Mouse (Mus musculus) adrenal gland, adult (tissue): ENCODE data around the gene Ifnl2.
A peak's percentile ranks its signal among the peaks of the same experiment; 100 is the strongest.
"Not testable (repeated sequence)": the region's sequence is repeated elsewhere in the genome, so short reads cannot be mapped to it uniquely, and the experiment has no call there.

Experiments used
- DNase-seq, 2 experiments: peaks; one replicate each; pipeline ENCODE4 v3.0.0; 2022 to 2023; ENCODE audit warnings: low spot score in 1 of 2; ENCODE audit not compliant: inconsistent age in 2 of 2

Gene Ifnl2

DNA sequence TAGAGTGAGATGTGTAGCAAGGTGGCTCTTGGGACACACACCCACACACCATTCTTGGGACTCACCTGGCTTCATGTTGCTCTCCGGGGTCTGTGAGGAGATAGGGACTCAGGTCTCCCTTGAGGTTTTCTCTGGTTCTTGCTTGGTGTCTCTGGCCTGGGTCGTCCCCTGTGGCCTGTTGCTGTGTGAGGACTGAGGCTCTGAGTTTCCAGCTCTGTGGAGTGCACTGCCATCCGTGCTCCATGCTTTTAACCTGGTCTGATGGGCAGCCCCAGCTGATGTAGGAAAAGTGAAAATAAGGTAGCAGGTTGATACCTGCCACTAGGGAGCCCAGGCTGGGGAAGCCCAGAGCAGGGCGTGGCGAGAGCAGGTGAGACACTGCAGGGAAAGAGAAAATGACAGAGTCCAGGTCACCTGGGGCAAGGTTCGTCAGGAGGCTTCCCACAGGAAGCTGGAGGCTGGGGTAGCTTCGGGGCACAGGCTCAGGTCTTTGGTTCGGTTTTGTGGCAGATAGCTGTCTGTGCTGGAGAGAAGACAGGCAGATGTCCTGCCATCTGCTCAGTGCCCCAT is at the start of gene Ifnl2:
TSS of gene Ifnl2 (minus strand) at position 51 of the 570 bp plus-strand sequence.
- DNase-seq: not testable (repeated sequence)

DNA sequence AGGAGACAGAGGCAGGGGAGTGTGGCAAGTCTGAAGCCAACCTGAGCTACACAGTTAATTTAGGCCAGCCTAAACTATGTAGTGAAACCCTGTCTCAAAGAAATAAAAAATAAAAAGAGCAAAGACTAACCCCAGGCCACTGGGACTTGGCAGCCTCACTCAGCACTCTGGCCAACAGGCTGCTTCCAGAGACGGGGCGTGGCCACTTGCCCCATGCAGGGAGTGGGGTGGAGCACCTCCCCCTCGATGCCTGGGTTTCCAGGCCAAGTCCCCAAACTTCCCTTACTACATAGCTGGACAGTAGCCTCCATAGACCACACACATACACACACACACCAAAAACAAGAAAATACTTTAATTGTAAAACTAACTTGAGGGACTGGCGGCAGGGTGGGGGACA is 48.2 kb upstream of the Ifnl2 start:
- DNase-seq: peak in 1 of 2 experiments; percentile 69

DNA sequence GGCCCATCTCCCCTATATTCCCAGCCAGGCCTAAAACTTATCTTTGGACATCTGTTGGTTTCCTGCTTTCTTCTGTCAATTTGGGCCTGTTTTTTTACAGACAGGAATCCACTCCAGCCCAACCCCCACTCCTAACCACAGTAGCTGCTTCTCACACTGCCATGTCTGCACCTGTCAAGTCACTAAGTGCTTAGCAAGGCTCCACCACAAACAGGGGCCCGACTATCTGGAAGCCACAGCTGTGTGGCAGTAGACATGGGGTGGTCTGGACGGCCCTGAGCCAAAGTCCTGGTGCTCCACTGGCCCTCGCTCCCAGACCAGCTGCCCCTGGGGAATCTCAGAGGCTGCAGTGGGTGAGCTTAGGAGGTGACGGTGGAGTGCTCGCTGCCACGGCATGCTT is 47.5 kb upstream of the Ifnl2 start:
- no peak for DNase-seq

DNA sequence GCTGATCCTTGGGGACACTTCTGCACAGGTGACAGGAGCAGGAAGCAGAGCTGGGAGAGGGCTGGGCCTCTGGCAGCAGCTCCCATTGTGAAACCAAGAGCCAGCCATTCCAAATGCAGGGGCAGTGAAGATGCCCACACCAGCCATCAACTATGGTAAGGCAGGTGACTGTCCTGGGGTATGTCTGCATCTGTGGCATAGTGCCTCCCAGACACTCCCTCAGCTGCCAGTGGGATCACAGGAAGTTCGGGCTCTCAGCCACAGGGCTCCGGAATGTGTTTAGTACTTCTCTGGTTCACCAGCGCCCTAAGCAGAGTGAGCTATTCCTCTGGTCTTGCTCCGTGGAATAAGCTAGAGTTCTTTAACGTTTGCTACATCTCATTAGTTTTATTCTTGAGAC is 46.8 kb upstream of the Ifnl2 start:
- DNase-seq: no peak

DNA sequence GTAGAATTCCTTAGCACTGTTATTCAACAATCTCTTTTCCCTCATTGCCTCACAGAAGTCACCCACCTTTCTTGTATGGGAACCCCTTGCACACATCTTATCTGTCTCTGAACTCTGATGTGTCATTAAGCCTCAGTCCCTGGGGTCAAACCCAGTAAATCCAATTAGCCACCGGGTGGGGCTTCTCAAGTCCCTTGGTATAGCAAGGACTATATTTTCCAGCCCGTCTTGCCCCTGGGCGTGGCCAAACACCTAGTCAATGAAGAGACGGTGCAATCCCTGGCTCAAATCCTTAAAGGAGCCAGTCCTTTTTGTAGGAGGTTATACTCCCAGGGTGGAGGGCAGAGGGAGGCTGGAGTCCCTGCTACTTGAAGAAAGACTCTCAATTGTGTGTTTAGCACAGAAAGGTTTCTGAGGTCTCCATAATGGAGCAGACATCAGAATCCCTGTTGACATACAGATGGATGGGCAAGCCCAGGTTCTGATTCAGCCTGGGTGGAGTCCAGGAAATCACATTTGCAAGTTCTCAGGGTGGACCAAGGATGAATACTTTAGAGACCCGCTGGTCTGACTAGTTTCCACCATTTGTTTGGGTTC is 45.8 kb upstream of the Ifnl2 start:
- no peak for DNase-seq

DNA sequence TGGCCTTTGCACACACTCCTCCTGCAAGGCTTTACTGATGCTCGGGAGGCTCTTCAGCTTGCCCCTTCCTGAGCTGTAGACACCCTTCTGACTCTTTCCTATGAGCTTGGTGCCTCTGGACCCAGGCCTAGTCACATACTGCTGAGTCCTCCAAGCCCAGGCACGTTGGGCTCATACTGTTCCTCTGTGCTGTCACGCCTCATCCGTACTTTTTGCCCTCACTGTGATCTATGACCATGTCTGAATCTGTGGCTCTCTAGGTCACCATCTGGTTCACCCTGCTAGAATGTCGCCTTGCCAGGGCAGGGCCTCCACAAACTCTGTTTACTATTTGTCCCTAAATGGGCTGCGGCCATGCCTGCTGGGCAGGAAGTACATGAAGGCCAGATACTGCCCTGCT is 42.8 kb upstream of the Ifnl2 start:
- peak in 1 of 2 experiments; percentile 57 for DNase-seq

DNA sequence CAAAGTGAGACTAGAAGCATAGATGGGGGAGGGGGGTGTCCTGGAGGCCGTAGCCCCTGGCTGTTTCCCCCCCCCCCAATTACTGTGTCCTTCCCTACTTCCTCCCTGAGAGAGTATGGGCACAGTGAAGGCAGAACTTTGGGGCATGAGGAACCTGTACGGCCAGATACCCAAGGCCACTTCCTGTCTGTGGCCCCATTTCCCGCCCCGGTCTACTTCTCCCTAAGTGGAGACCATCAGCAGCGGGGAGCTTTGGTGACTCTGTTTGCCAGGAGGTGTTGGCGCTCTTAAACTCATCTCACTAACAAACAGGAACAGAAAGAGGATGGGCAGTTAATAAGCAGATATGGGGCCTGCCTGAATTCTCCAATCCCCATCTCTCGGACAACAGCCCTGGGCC is 37.4 kb upstream of the Ifnl2 start:
- DNase-seq: no peak

DNA sequence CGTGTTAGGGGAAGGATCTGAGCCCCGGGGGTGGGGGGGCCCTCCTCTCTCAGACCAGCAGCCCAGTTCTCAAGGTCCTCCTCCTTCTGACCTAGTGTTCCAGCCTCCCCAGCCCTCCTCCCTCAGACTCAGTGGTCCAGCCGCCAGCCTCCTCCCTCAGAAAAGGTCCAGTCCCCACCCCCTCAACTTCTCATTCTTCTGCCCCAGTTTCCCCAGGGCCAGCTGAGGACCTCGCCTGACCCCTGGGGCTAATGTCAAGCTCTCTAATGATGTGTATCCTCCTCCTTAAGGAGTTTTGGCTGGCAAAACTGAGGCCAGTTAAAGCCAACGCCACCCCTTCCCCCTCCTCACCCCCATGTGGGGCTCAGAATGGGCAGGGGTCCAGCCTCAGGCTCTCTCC is 36.9 kb upstream of the Ifnl2 start, which contains the start of gene Nccrp1:
TSS of gene Nccrp1 (minus strand) at position 101 of the 400 bp plus-strand sequence.
- no peak for DNase-seq

DNA sequence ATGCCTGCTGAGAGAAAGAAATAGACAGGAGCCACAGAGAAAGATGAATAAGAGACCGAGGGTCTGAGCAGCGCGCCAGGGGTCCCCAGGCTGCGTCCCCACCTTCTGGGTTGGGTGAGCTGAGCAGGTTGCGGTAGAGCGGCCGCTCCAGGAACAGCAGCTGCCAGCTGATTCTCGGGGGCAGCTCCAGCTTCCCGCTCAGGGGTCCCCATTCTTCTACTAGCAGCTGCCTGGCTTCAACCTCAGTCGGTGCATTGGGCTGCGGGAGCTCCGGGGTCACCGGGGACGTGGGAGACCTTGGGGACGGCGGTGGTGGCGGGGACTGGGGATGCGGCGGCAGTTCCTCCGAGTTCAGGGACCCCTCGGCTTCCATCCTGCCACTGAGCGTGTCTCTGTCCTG is 36.4 kb upstream of the Ifnl2 start:
- no peak for DNase-seq

DNA sequence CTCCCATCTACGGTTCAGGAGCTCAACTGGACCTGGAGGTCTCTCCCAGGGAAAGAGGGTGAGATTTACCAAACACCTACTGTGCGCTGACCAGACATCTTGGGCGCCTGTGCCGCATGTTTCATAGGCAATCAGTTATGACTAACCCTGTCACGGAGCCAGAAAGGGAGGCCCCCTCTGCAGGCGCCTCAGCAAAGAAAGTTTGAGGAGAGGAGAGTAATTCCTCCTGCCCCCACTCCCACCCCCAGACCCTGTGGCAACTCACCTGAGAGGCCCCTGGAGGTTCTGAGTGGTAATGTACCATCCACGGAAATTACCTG is 35.6 kb upstream of the Ifnl2 start:
- DNase-seq: no peak

DNA sequence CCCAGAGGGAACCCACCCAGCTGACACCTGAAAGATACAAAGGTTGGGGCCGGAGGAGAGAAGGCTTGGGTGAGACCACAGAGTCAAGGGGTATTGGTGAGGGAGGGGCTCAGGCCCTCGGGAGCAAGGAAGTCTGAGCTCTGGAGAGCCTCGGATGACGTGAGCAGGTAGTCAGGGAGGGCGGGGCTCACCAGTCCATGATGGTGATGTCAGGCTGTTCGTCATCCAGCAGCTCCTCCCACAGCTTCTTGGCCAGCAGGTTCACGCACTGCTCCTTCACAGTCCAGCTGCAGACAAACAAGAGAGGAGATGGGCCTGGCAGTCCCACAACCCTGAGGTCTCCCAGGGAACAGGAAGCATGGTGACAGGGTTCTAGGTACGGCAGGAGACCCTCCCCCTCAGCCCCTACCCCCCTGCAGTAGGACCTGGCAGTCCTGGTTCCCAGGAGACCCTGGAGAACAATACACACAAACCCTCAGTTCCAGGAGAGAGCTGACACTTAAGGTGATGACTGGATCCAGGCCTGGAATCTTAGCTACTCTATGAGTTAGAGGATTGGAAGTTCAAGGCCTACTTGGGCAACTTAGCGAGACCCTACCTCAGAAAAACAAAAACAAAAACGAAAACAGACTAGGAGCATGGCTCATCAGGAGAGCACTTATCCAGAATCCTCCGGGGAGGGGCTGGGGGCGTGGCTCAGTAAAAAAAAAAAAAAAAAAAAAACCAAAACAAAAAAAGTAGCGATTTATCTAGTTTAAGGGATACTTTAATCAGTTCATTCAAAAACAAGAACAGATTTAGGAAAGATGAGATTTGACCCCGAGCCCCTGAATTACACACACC is 35.0 kb upstream of the Ifnl2 start:
- peak in 1 of 2 experiments; percentile 52 for DNase-seq

DNA sequence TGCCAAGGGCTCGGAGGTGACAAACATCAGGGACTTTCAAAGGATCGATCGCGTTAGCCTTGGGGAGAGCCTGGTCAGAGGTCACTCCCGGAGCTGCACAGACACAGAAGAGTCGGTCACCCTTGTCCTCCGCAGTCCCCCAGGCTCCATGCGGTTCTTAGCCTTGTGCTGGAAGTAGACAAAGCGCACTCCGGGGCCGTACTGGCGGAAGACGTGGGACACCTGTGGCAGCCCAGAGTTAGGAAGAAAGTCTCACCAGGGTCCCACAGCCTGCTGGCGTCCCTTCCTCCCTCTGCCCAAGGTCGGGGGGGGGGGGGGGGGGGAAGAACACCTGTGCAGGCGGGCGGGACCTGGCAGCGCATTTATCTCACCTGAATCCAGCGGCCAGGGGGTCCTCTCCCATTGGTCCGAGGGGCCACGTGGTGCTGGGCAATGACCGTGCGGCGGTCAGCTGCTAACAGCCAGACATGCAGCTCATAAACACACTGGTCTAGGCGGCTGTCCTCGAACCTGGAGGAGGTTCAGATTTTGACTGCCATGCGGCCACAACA is 33.9 kb upstream of the Ifnl2 start:
- peak in 1 of 2 experiments; percentile 67 for DNase-seq

DNA sequence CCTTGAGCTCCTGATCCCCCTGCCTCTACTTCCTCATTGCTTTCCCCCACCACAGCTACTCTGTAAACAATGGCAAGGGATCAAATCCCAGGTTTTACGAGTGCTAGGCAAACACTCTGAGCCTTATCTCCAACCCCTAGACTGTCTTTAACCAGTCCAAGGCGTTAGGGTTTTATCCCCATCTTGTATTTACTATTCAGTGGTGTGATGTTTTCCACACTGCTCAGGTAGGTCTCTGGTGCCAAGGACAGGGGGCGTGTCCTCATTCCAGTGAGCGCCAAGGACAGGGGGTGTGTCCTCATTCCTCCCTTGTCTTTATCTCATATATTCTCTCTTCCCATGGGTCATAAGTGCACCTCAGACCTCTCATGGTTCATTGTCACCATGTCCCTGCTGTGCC is 30.3 kb upstream of the Ifnl2 start, which contains the start of gene Sycn:
TSS of gene Sycn (plus strand) at position 360 of the 400 bp plus-strand sequence.
- DNase-seq: no peak

DNA sequence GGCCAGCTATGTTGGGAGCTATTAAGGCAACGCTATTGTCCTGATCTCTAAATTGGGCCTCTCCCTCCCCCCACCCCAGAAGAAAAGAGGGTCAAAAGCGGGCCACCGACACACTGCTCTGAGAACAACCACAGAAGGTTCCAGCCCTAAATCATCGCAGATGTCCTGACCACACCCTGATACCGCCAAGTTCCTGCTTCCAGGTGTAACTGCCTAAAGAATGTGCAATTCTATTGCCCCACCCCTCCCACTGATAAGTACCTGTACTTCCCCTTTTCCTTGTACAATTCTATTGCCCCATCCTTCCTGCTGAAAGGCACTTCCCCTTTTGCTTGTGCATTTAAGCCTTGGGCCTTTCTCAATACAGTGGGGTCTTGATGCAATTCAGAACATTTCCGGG is 28.6 kb upstream of the Ifnl2 start:
- DNase-seq: not testable (repeated sequence)

DNA sequence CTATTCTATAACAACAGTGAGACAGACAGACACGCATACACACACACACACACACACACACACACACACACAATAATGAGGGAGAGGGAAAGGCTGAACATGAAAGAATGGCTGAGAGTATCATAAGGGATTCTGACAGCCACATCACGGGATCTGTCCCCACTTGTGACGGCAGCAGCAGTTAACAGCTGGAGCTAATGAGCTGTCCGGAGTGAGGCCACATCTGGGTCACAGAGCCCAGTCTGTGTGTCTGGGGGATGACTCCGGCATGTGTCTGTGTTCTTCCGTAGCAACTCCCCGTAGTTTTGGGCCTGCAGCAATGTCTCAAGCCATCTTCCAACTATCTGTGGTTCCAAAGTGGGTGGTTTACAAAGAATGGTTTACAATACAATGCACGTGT is 21.8 kb upstream of the Ifnl2 start:
- DNase-seq: no peak

DNA sequence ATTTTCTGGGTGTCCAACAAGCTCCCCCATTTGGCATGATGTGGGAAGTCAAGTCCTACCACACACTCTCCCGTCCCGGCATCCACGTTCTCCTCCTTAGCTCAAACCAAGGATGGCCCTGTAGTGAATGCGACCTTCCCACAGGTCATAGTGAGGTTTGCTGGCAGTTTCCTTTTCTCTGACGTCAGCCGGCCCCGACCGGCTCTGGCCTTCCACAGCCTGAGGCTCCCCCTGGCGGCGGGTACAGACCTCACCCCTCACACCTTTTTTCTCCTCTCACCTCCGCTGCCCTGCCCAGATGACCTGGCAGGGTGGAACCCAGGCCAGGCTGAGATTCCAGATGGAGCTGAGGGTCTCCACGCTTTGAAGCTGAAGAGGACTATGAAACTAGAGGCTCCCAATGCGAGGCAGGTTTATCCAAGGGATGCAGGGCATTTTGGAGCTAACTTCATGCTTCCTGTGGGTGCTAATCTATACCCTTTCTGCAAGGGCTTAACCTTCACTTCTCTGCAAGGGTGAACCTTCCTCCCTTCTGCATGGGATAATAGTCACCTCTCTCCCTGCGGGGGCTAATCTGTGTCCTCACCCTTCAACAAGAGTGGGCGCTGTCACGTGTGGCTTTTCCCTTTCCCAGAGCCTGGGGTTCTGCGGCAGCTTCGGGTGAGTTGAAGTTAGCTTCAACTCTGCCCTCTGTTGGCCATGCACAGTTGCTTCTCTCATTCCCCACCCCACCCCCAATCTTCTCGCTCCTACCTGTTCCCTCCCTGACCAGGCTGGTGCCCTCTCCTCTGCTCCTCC is 17.9 kb upstream of the Ifnl2 start:
- peak; percentile 86 to 95 for DNase-seq

DNA sequence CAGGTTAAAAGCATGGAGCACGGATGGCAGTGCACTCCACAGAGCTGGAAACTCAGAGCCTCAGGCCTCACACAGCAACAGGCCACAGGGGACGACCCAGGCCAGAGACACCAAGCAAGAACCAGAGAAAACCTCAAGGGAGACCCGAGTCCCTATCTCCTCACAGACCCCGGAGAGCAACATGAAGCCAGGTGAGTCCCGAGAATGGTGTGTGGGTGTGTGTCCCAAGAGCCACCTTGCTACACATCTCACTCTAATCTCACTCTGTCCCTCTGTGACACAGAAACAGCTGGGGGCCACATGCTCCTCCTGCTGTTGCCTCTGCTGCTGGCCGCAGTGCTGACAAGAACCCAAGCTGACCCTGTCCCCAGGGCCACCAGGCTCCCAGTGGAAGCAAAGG is 12.3 kb upstream of the Ifnl2 start, which contains the start of gene Ifnl3:
TSS of gene Ifnl3 (plus strand) at position 301 of the 400 bp plus-strand sequence.
- DNase-seq: not testable (repeated sequence)

DNA sequence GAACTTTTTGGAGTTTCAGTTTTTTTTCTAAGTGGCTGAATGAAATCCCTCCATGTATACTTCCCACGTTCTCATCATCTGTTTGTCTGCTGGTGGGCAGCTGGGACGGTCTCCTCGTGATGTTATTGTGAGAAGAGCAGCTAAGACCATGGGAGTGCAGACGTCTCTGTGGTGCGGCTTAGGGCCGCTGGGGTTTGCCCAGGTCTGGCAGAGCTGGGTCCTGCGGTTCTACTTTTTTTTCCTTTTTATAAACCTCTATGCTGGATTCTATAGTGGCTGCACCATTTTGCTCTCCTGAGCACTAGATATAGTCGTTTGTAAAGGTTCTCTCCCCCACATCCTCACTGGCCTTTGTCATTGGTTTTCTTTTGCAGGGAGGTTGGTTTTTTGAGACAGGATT is 1.2 kb upstream of the Ifnl2 start:
- no peak for DNase-seq

DNA sequence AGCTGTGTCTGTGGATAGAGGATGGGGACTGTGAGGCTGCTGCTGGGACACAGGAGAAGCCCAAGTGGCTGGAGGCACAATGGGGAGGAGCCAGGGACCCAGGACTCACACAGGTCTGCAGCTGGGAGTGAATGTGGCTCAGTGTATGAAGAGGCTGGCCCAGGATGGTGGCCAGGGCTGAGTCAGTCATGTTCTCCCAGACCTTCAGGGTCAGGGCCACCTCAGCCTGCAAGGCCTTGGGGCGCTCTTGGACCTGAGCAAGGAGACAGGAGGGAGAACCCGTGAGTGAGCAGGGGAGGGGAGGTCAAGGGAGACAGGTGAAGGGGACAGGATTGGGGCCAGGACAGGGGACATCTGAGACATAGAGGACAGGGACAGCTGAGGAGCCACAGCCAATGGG is 1.1 kb downstream of the Ifnl2 start:
- peak; percentile 58 to 82 for DNase-seq

DNA sequence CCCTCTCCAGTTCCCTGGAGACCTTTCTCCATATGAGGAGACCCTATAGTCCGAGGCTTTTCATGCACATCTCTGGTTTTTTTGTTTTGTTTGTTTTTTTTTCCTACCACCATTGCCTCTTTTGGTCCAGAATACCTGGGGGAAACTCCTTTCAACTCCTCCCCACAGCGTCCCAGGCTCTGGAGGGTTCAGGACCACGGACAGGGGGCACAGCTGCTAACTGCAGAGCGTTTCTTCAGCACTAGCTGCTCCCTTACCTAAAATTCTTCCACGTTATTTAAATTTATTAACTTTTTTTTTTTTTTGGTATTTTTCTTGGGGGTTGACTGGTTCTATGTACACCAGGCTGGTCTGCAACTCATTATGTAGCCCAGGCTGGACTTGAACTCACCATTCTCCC is 4.7 kb downstream of the Ifnl2 start:
- peak; percentile 33 to 55 for DNase-seq

DNA sequence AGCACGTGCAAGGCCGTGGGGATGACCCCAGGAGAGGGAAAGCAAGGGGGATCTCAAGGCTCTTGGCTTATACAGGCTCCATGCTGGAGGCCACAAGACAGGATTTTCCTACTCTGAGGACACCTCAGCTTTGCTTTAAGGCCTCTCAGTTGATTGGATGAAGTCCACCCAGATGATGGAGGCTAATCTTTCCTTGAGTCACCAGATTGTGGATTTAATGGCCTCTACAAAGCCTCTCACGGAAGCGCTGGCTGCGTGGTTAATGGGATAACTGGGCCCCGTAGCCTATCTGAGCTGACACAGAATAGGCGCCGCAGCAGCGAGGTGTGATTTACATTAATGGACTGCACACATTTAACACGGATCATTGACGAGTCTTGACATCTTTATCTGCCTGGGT is 14.8 kb downstream of the Ifnl2 start:
- DNase-seq: no peak
